Mouse (Mus musculus): ENCODE data around the gene Pde8a.

DNA sequence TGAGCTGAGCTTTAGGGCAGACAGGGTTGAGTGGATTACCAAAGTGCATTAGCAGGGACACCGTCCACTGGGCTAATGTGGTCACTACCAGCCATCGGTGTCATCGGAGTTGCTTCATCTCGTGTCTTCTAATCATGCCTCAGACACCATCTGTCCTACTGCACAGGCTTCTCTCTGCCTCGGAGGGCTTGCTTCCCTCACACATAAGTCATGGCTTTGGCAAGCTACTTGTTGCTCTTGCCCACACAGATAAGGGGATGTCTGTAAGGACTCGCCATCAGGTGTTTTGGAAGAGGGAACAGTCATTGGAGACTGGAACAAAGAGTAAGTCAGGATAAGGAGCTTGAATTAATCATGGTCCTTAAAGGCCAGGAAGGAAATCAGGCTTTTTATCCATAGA is 95.9 kb downstream of the Pde8a start:
- TF ChIP-seq CTCF (conservative IDR thresholded peaks at IDR 0.05; ENCODE audit: low read length) (no peak), NANOG (IDR thresholded peaks at IDR 0.05; ENCODE audit: borderline replicate concordance, low read length) (no peak), POU5F1 (IDR thresholded peaks at IDR 0.05; ENCODE audit: borderline replicate concordance, low read length) (no peak)
